9 mouse cellular contexts compared by ENCODE assay signal in the genomic region with DNA sequence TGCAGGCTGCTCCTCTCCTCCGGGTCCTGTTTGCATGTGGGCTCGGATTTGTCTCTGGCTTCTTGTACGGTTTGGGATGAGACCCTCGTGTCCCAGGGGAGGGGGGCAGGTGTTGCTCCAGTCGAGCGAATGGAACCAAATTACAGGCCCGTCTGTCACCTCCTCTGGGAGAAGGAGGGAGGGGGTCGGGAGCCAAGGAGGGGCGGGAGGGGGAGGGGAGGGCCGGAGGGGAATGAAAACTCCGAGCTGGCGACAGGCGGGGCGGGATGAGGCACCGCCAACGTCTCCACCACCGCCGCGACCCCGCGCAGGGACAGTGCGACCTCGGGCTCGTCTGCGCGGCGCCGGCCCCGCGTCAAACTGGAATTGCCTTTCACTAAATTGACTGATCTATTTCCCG. TPM values are rescaled to one million over a fixed set of nuclear protein-coding genes. Genes with fewer than 3 reads are reported as not detected.
DNase-seq lines count a peak whose midpoint lies in the region; ATAC-seq lines count a peak whose summit lies in the region.
"Had no signal": no experiment of that assay in that cellular context is flagged by ENCODE, and none has a peak within 500 bp of the region (broad histone marks: within the 10 kb centered on the region; RNA-seq: fewer than 3 reads in every experiment).

No protein-coding gene starts in this region.

- H3K27ac ChIP-seq in heart, embryonic 15.5 days, result no peak overlapping the region
- peak overlapping the region; percentile 81 for H3K27ac ChIP-seq in hindbrain, embryonic 13.5 days
- H3K27ac ChIP-seq in midbrain, embryonic 14.5 days (replicated peaks; ENCODE audit: low read depth, low read length), result peak overlapping the region; percentile 64

- no peak for DNase-seq in heart, postnatal 4 days
- DNase-seq in embryo, embryonic 10.5 days (ENCODE audit: low spot score), result peak; percentile 68
- DNase-seq in midbrain, embryonic 14.5 days, result peak; percentile 81
- DNase-seq in c-Kit-positive CD71-positive TER-119-positive erythroid progenitor cells, embryonic 14.5 days (ENCODE audit: low spot score), result no peak
- DNase-seq in gastrocnemius, postnatal 36 days, result no peak

- peaks cover 33% of the 10 kb centered on the region for H3K27me3 ChIP-seq in heart, embryonic 15.5 days
- H3K27me3 ChIP-seq in hindbrain, embryonic 13.5 days, result no peaks in the 10 kb centered on the region
- H3K27me3 ChIP-seq in midbrain, embryonic 14.5 days (ENCODE audit: control insufficient read depth, insufficient read depth, low read length), result no peaks in the 10 kb centered on the region

- H3K9ac ChIP-seq in heart, embryonic 15.5 days, result peak overlapping the region; percentile 28; the same call in 1 of the 2 replicates
- peak overlapping the region; percentile 49; the same call in 1 of the 2 replicates for H3K9ac ChIP-seq in hindbrain, embryonic 13.5 days
- H3K9ac ChIP-seq in midbrain, embryonic 14.5 days (replicated peaks; ENCODE audit: low read length), result peak overlapping the region; percentile 42; the same call in 1 of the 2 replicates

- peak overlapping the region; percentile 46 for H3K4me3 ChIP-seq in heart, embryonic 15.5 days
- H3K4me3 ChIP-seq in hindbrain, embryonic 13.5 days, result peak overlapping the region; percentile 33
- H3K4me3 ChIP-seq in midbrain, embryonic 14.5 days (replicated peaks; ENCODE audit: low read depth, low read length), result peak overlapping the region; percentile 23

- peak; percentile 54; the same call in 1 of the 2 replicates for ATAC-seq in heart, embryonic 15.5 days (replicated peaks; ENCODE audit: insufficient number of reproducible peaks, insufficient read depth, low FRiP score, low read depth)
- ATAC-seq in hindbrain, embryonic 13.5 days (ENCODE audit: low FRiP score), result peak; percentile 74
- ATAC-seq in midbrain, embryonic 14.5 days (ENCODE audit: low FRiP score, low TSS enrichment), result peak; percentile 62
- ATAC-seq in megakaryocyte-erythroid progenitor cell, adult 5-6 weeks (replicated peaks; ENCODE audit: low FRiP score, low TSS enrichment, poor library complexity, severe bottlenecking), result no peak
- ATAC-seq: Patski had no signal

- intact Hi-C loops in gastrocnemius, postnatal 36 days (cut with DNase I), result no loop called here

- peak overlapping the region; percentile 83 for H3K4me2 ChIP-seq in heart, embryonic 15.5 days
- H3K4me2 ChIP-seq in hindbrain, embryonic 13.5 days, result peak overlapping the region; percentile 58
- peak overlapping the region; percentile 57 for H3K4me2 ChIP-seq in midbrain, embryonic 14.5 days (ENCODE audit: low read length)

- 3% methylated on average over 29 of the region's 31 CpGs for WGBS in heart, embryonic 15.5 days
- 0% methylated on average over 24 of the region's 31 CpGs for WGBS in hindbrain, embryonic 13.5 days
- under 1% methylated on average over 31 of the region's 31 CpGs for WGBS in midbrain, embryonic 14.5 days

- H3K36me3 ChIP-seq in heart, embryonic 15.5 days, result no peaks in the 10 kb centered on the region
- no peaks in the 10 kb centered on the region for H3K36me3 ChIP-seq in hindbrain, embryonic 13.5 days
- no peaks in the 10 kb centered on the region for H3K36me3 ChIP-seq in midbrain, embryonic 14.5 days (ENCODE audit: control insufficient read depth, insufficient read depth, low read length)

- H3K4me1 ChIP-seq in heart, embryonic 15.5 days (replicated peaks), result peaks cover 10% of the 10 kb centered on the region
- H3K4me1 ChIP-seq in hindbrain, embryonic 13.5 days (replicated peaks), result peaks cover 46% of the 10 kb centered on the region
- peaks cover 39% of the 10 kb centered on the region for H3K4me1 ChIP-seq in midbrain, embryonic 14.5 days (ENCODE audit: control insufficient read depth, insufficient read depth, low read length)

- no peaks in the 10 kb centered on the region for H3K9me3 ChIP-seq in heart, embryonic 15.5 days (replicated peaks)
- H3K9me3 ChIP-seq in hindbrain, embryonic 13.5 days, result no peaks in the 10 kb centered on the region
- H3K9me3 ChIP-seq in midbrain, embryonic 14.5 days (ENCODE audit: control insufficient read depth, low read length), result no peaks in the 10 kb centered on the region

RNA-seq across cellular contexts. Expression of gene Nhlh2, which starts 13.5 kb away (rescaled TPM):
- 0.15 TPM in 1 of 2 replicates, not detected in the other for polyA plus RNA-seq in heart, embryonic 15.5 days (2015; fragmentation: Nextera tagmentation; extraction: Ambion mirVana)
- not detected for total RNA-seq in heart, postnatal 4 days (2021)
- polyA plus RNA-seq in hindbrain, embryonic 13.5 days (2015; fragmentation: Nextera tagmentation; extraction: Ambion mirVana), result 80.8 and 99.8 TPM in 2 replicates
- 45.0 and 46.2 TPM in 2 replicates for polyA plus RNA-seq in midbrain, embryonic 14.5 days (2014; fragmentation: Nextera tagmentation; extraction: Ambion mirVana)
- total RNA-seq in gastrocnemius, postnatal 36 days (2021), result not detected
- total RNA-seq in megakaryocyte-erythroid progenitor cell, adult 5-6 weeks (2014; fragmentation: Nextera tagmentation), result not detected in 2 replicates
- total RNA-seq in megakaryocyte-erythroid progenitor cell, adult 5-6 weeks (2017), result not detected in 2 replicates
- polyA plus RNA-seq: Patski had no signal

Comparison
In these comparisons a context has a peak if more than half of its experiments do, and no peak if none do; other contexts are left out.
1. DNase-seq: peak in embryo, embryonic 10.5 days (single experiment) and midbrain, embryonic 14.5 days (single experiment); none in heart, postnatal 4 days (single experiment), c-Kit-positive CD71-positive TER-119-positive erythroid progenitor cells, embryonic 14.5 days (single experiment) and gastrocnemius, postnatal 36 days (0 of 2).
2. Peak in every context shown above with its lines, with median percentiles within 50 percentile points of each other: H3K4me2 ChIP-seq, H3K4me3 ChIP-seq and H3K9ac ChIP-seq.